Mouse (Mus musculus): ENCODE measurements at regions not wholly inside any gene's neighbourhood (a gene's known extent, or its start where the extent isn't known, plus 50 kb on each side); places are given as distances from the start of the nearest gene placed in this dataset.
A peak's percentile ranks its signal among the peaks of the same experiment; 100 is the strongest.

GRCm38 (mm10) chr14:100610017-100610760, 325.7 kb upstream of the Klf12 start:
- DNase-seq (ENCODE audit: low spot score in 2 of 2): no peak

DNA sequence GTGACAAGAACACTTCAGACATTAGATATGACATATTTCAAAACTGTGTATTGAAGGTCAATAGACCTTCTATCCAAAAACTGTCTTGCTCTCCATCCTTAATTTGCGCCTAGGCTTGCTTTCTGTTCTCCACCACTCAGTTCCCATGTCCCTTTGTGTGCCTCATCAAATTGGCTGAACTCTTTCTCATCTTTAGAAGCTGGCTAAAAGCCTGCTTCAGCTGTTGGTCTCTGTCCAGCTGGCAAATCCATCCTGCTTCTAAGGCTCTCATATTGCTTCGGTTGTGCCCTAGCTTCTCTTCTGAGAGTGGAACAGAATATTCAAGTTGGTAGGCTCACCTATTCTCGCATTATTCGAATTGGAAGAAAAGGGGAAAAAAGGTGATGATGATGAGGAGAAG, 322.6 kb upstream of the Klf12 start:
- peak in 1 of 2 experiments; percentile 70 for DNase-seq (ENCODE audit: low spot score in 2 of 2)

DNA sequence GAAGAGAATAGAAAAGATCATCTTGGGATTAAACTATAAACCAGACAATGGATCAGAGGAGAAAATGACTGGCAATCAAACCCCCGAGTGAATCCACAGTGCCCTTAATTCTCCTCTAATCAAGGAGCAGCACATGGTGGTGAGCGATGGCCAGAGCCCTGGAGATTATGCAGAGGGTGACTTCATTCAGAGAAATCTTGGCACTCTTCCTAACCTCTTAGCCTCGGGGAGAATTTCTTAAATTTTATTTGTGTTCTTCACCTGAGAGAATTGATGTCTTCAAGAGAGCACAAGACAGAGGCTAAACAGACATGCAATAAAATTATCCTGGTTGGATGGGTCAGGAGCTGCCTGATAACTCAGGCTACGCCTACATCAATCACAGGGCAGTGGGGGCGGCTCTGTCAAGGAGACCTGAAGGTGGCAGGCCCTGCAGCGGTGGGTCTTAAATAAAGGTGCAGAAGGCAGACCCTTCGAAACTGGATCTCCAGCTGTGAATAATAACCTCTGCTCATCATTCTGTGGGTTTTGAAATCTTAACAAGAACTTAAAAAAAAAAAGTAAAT, 316.5 kb upstream of the Klf12 start:
- DNase-seq (ENCODE audit: low spot score in 2 of 2): no peak

GRCm38 (mm10) chr14:100570026-100570425, 285.5 kb upstream of the Klf12 start:
- no peak for DNase-seq (ENCODE audit: low spot score in 2 of 2)

- no peak for DNase-seq (ENCODE audit: low spot score in 2 of 2)
Measured at GRCm38 (mm10) chr14:100561884-100562283, 277.4 kb upstream of the Klf12 start.

DNA sequence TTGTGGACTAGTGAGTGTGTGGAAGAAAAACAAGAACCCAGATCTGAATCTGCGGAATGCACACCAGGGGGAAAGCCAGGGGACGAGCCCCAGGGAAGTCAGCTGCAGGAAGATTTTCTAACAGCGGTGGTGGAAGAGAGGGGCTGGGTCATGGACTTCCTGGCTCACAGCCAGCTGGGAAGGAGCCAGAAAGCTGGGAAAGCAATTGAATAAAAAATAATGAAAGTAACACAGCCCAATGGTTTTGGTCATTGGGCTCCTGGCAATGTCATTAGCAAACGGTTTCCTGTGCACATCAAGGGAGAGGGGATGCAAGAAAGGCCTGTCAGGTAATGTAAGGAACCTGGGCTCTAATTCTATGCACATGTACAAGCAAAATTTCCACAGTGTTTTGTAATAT, 273.9 kb upstream of the Klf12 start:
- DNase-seq (ENCODE audit: low spot score in 2 of 2): peak; percentile 53 to 74

- no peak for DNase-seq (ENCODE audit: low spot score in 2 of 2)
Measured at GRCm38 (mm10) chr14:100552466-100552865, 268.0 kb upstream of the Klf12 start.

DNA sequence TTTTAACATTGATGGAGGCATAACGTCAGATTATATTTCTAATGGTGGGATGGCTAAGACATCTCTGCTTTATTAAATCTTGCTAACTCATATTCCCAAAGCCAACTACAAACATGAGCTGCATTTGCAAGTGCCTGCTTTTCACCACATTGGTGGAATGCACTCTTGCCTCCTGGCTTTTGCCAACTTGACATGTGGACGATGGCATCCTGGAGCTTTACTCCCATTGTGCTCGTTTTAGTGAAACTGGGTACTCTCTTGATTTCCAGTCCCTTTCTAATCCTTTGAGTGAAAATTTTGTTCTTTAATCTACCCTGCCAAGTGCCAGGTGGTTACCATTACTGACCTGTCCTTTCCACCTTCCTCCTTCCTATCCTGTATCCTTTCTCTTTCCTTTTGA, 265.8 kb upstream of the Klf12 start:
- no peak for DNase-seq (ENCODE audit: low spot score in 2 of 2)

- DNase-seq (ENCODE audit: low spot score in 2 of 2): no peak
Measured at GRCm38 (mm10) chr14:100530217-100530616, 245.7 kb upstream of the Klf12 start.

DNA sequence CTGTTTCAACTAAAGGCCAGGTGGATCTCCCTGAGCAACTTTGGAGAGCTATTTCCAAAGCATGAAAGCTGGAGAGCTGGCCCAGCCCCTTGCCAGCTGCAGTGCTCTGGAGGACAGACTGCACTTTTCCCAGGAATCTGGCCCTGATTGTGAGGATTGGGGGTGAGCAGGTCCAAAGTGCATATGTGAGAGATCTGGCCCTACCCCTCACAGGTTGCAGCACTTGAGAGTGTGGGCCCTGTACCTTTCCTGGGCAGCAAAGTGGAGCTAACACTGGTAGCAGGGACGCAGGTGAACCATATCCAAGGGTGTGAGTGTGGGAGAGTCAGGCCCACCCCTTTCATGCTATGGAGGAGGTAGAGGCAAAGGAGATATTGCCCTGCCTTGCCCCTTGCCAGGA, 245.3 kb upstream of the Klf12 start:
- no peak for DNase-seq (ENCODE audit: low spot score in 2 of 2)

DNA sequence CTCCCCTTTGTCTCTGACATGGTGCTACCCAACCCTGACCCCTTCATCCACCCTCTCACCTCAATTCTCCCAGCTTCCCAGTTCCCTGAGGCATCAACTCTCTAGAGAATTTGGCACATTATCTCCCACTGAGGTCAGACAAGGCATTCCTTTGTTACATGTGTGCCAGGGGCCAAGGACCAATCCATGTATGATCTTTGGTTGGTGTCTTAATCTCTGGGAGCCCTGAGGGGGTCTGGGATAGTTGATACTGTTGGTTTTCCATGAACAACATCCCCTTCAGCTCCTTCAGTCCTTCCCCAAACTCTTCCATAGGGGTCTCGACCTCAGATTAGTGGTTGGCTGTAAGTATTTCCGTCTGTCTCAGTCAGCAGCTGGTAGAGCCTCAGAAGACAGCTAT, 224.9 kb upstream of the Klf12 start:
- DNase-seq (ENCODE audit: low spot score in 2 of 2): no peak

GRCm38 (mm10) chr14:100508087-100508486, 223.6 kb upstream of the Klf12 start:
- no peak for DNase-seq (ENCODE audit: low spot score in 2 of 2)

- no peak for DNase-seq (ENCODE audit: low spot score in 2 of 2)
Measured at GRCm38 (mm10) chr14:100507616-100508015, 223.1 kb upstream of the Klf12 start.

- no peak for DNase-seq (ENCODE audit: low spot score in 2 of 2)
Measured at GRCm38 (mm10) chr14:100488837-100489236, 204.4 kb upstream of the Klf12 start.

DNA sequence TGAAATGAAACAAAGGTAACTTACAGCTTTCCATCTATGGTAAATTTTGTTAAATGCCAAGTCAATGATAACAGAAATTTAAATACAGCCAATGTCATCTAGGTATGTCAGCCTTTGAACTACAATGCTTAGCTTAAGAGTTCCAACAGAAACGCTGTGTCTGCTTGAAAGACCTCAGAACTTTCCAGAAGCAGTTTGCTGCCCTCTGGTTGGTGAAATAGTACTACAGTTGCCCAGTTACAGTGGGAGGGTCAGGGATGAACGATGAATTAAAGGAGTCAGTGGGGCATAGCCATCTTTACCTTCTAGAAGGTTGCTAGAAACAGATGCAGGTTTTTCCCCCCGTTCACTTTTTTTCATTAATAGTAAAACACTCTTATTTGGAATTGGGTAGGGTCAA, 201.0 kb upstream of the Klf12 start:
- peak in 1 of 2 experiments; percentile 24 for DNase-seq (ENCODE audit: low spot score in 2 of 2)

- DNase-seq (ENCODE audit: low spot score in 2 of 2): no peak
Measured at GRCm38 (mm10) chr14:100484101-100484500, 199.6 kb upstream of the Klf12 start.

DNA sequence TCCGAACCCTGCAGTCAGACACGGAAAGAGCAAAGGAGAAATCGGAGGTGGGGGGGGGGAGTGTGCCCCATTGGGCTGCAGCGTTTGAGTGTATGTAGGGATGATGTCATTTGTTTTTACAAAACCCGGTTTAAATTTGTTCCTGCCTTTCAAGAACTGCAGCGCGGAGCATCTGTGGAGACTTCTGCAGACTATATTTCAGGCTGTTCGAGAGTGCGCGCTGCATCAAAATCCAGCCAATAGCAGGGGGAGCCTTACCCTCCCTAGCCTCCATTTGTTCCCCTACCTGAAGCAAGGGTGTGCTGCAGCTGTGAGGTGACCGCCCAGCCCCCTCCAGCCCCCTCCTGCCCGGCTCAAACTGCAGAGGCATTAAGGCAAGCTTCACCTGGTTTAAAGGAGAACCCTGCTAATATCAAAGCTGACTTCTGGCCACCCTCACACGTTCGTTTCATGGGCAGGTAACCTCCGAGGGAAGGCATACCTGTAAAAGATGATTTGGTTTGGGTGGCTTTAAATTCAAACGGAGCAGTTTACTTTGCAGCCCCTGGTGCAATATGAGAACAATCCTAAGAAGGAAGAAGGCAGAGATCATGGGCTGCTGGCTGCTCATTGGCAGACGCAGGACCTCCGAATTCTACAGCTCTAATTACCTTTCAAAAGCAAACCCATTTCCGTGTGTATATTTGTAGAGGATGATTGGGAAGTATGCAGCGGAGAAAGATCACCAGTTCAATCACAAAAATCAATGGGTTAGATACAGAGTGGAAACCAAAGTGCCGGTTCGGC, 193.3 kb upstream of the Klf12 start:
- peak; percentile 7 to 21 for DNase-seq (ENCODE audit: low spot score in 2 of 2)

GRCm38 (mm10) chr14:100468311-100468710, 183.8 kb upstream of the Klf12 start:
- DNase-seq (ENCODE audit: low spot score in 2 of 2): no peak

GRCm38 (mm10) chr14:100462321-100462720, 177.8 kb upstream of the Klf12 start:
- DNase-seq (ENCODE audit: low spot score in 2 of 2): no peak

DNA sequence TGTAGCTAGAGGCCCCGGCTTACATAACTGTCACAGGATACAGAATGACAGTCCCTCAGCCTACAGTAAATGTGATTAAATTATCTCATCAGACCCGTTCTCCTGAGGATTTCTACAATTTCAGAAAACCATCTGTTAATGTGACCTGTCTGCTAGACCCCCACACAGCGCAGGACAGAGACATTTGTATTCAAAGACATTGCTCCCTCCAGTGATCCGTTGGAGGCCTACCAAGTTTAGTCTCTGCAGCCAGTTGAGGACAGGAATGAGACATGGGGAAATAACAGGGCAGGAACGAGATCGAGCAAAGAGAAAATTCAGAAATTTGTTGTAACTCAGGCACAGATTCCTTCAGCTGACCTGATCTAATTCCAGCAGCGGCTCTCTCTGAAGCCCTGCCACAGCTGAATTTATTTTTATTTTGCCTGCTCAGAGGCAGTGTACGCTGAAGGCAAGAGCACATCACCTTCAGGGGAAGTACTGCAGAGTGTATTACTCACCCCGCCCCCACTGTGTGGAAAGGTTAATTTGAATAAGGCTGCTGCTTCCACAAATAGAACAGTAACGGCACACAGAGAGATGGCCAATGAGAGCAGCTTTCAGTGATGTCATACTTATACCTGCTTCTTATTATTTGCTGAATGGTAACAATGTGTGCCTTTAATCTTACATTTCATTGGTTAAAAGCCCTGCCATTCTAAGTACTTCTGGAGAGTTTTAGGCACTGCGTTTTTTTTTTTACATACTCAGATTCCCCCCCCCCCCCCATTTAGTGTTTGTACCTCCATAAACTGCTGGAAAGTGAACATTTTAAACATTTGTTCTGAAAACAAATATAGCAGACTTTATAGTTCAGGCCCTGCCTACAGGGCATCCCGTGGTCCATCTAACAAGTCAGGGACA, 176.9 kb upstream of the Klf12 start:
- peak; percentile 42 to 50 for DNase-seq (ENCODE audit: low spot score in 2 of 2)

GRCm38 (mm10) chr14:100459601-100460290, 175.3 kb upstream of the Klf12 start:
- peak in 1 of 2 experiments; percentile 11 for DNase-seq (ENCODE audit: low spot score in 2 of 2)

All from cerebellum, postnatal 4 days (tissue).